Mouse (Mus musculus) ES-E14 (cell line): Measurements from ENCODE around the gene Anxa11.

Experiments used
- CHD2 ChIP-seq: IDR thresholded peaks from 2 replicates; pipeline ENCODE4 v1.6.1; 2014; ENCODE audit warnings: mild to moderate bottlenecking, low read depth, low read length, inconsistent platforms
- HCFC1 ChIP-seq: IDR thresholded peaks from 2 replicates; pipeline ENCODE4 v1.6.1; 2012; ENCODE audit warnings: low read length, inconsistent platforms, borderline replicate concordance; ENCODE audit not compliant: insufficient read depth
- MAFK ChIP-seq: IDR thresholded peaks from 2 replicates; pipeline ENCODE4 v1.6.1; 2014; ENCODE audit warnings: mild to moderate bottlenecking, low read depth, low read length, inconsistent platforms; ENCODE audit not compliant: insufficient read depth
- ZC3H11A ChIP-seq: IDR thresholded peaks from 2 replicates; pipeline ENCODE4 v1.6.1; 2012; ENCODE audit warnings: low read depth, mild to moderate bottlenecking, inconsistent platforms, low read length, borderline replicate concordance

DNA sequence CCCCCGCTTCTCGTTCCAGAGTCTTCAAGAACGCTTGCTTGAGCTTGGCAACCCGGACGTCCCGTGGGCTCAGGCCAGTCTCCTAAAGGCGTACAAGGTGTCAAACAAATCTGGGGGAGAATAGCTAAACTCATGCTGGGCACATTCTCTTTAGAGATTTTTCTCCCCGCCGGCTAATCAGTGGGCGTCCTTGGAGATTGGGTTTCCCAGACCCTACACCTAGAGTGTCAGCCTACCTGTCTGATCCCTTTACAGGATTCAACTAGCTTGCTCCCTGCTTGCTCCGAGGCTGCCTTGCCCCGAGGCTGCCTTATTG is 690 bp downstream of the Anxa11 start:
- TF ChIP-seq CHD2 = no peak
- TF ChIP-seq ZC3H11A = no peak
- TF ChIP-seq MAFK = no peak
- no peak for TF ChIP-seq HCFC1
